Mouse (Mus musculus): ENCODE data around the gene Cdiptos. TPM values are rescaled to one million over a fixed set of nuclear protein-coding genes. Genes with fewer than 3 reads are reported as not detected.
A peak's percentile ranks its signal among the peaks of the same experiment; 100 is the strongest.

Cdiptos gene
- total RNA-seq, 2 experiments from 2014 or later, result 0.45 TPM; not detected in 1

GRCm38 (mm10) chr7:126929046-126929445, 46.9 kb downstream of the Cdiptos start:
- DNase-seq (ENCODE audit: low spot score in 2 of 2), result no peak

- peak; percentile 90 to 95 for DNase-seq (ENCODE audit: low spot score in 2 of 2)
These were observed 47.4 kb downstream of the Cdiptos start, which contains the start of gene Kctd13 for GRCm38 (mm10) chr7:126928384-126929037. Gene Kctd13, plus strand, starts transcription at chr7:126928879.

GRCm38 (mm10) chr7:126926299-126926698, 49.6 kb downstream of the Cdiptos start:
- no peak for DNase-seq (ENCODE audit: low spot score in 2 of 2)

- DNase-seq (ENCODE audit: low spot score in 2 of 2), result no peak
These were observed 51.9 kb downstream of the Cdiptos start for GRCm38 (mm10) chr7:126923999-126924398.

- no peak for DNase-seq (ENCODE audit: low spot score in 2 of 2)
These were observed 53.3 kb downstream of the Cdiptos start, which contains the start of gene Tmem219 for GRCm38 (mm10) chr7:126922624-126923060. Gene Tmem219, minus strand, starts transcription at chr7:126922917.

Other genes with a start within 250 kb of the Cdiptos start
- 100 to 1,000 TPM; 157 to 208 TPM for gene Mapk3, start 216.5 kb downstream of the Cdiptos start, total RNA-seq (2021)
- 1 to 10 TPM; 1.3 to 3.5 TPM for gene Gdpd3, start 209.8 kb downstream of the Cdiptos start, total RNA-seq (2021)
- gene Ypel3, start 199.1 kb downstream of the Cdiptos start, total RNA-seq (2021), result 100 to 1,000 TPM; 282 to 325 TPM
- under 1 TPM; 0.56 to 0.63 TPM for gene Tbx6, start 194.6 kb downstream of the Cdiptos start, total RNA-seq (2021)
- 10 to 100 TPM; 48.3 to 48.5 TPM for gene Ppp4c, start 183.6 kb downstream of the Cdiptos start, total RNA-seq (2021)
- gene Fam57b, start 178.4 kb downstream of the Cdiptos start, total RNA-seq (2021), result 10 to 100 TPM; 63.0 to 65.5 TPM
- gene 4930451I11Rik, start 144.5 kb downstream of the Cdiptos start, total RNA-seq (2021), result not detected
- gene Doc2a, start 128.7 kb downstream of the Cdiptos start, total RNA-seq (2021), result 10 to 100 TPM; 55.8 to 56.1 TPM
- 10 to 100 TPM; 29.0 to 31.9 TPM for gene Hirip3, start 114.1 kb downstream of the Cdiptos start, total RNA-seq (2021)
- 10 to 100 TPM; 54.0 to 54.6 TPM for gene Ino80e, start 113.7 kb downstream of the Cdiptos start, total RNA-seq (2021)
- 100 to 1,000 TPM; 150 to 163 TPM for gene Taok2, start 91.4 kb downstream of the Cdiptos start, total RNA-seq (2021)
- 10 to 100 TPM; 19.6 to 23.3 TPM for gene Tmem219, start 53.2 kb downstream of the Cdiptos start, total RNA-seq (2021)
- gene Kctd13, start 47.2 kb downstream of the Cdiptos start, total RNA-seq (2021), result 100 to 1,000 TPM; 136 to 158 TPM
- 10 to 100 TPM; 39.7 to 43.3 TPM for gene Asphd1, start 26.5 kb downstream of the Cdiptos start, total RNA-seq (2021)
- gene Sez6l2, start 25.5 kb downstream of the Cdiptos start, total RNA-seq (2021), result 100 to 1,000 TPM; 407 to 416 TPM
- 100 to 1,000 TPM; 171 to 180 TPM for gene Cdipt, start 184 bp downstream of the Cdiptos start, total RNA-seq (2021)
- gene Mvp, start 38.5 kb upstream of the Cdiptos start, total RNA-seq (2021), result 1 to 10 TPM; 8.6 to 9.5 TPM
- not detected for gene Pagr1b, start 40.4 kb upstream of the Cdiptos start, total RNA-seq (2021)
- 10 to 100 TPM; 18.7 to 35.6 TPM for gene Pagr1a, start 41.3 kb upstream of the Cdiptos start, total RNA-seq (2021)
- gene Gm42742, start 45.0 kb upstream of the Cdiptos start, total RNA-seq (2021), result 10 to 100 TPM; 45.7 to 55.3 TPM
- 100 to 1,000 TPM; 202 to 211 TPM for gene Prrt2, start 45.1 kb upstream of the Cdiptos start, total RNA-seq (2021)
- 100 to 1,000 TPM; 205 to 207 TPM for gene Maz, start 50.9 kb upstream of the Cdiptos start, total RNA-seq (2021)
- gene Kif22, start 66.4 kb upstream of the Cdiptos start, total RNA-seq (2021), result 1 to 10 TPM; 3.6 to 5.7 TPM
- not detected for gene Zg16, start 111.2 kb upstream of the Cdiptos start, total RNA-seq (2021)
- gene AI467606, start 115.3 kb upstream of the Cdiptos start, total RNA-seq (2021), result 1 to 10 TPM; 1.1 to 1.6 TPM
- under 1 TPM; 0.54 to 0.63 TPM for gene Qprt, start 146.1 kb upstream of the Cdiptos start, total RNA-seq (2021)
- gene Spn, start 161.7 kb upstream of the Cdiptos start, total RNA-seq (2021), result under 1 TPM; 0.09 to 0.16 TPM
- gene Cd2bp2, start 220.0 kb upstream of the Cdiptos start, total RNA-seq (2021), result 10 to 100 TPM; 88.0 to 90.2 TPM
- 10 to 100 TPM; 90.8 to 94.1 TPM for gene Tbc1d10b, start 232.4 kb upstream of the Cdiptos start, total RNA-seq (2021)
- 1 to 10 TPM; 2.1 to 3.0 TPM for gene Mylpf, start 232.8 kb upstream of the Cdiptos start, total RNA-seq (2021)